Mouse (Mus musculus) stomach, embryonic 16.5 days (tissue): ENCODE results near the gene Pam. TPM values are rescaled to one million over a fixed set of nuclear protein-coding genes. Genes with fewer than 3 reads are reported as not detected.

Experiments
- ATAC-seq: fragments of 200-750 bp; cut with Nextera tagmentation; 2 replicates; pipeline ENCODE4 v1.8.0; 2017; ENCODE audit warnings: moderate number of reproducible peaks, moderate TSS enrichment; ENCODE audit not compliant: insufficient read depth, low FRiP score
- H3K27ac ChIP-seq: fragments of 300-500 bp; sonication (generic); 2 replicates; pipeline ENCODE4 v1.5.1; 2014; ENCODE audit warnings: low read length
- H3K27me3 ChIP-seq: fragments of 300-500 bp; sonication (generic); 2 replicates; pipeline ENCODE4 v1.6.1; 2014; ENCODE audit warnings: low read length, control low read depth, mixed read lengths; ENCODE audit not compliant: control insufficient read depth, insufficient read depth
- H3K36me3 ChIP-seq: fragments of 300-500 bp; sonication (generic); 2 replicates; pipeline ENCODE4 v1.6.1; 2014; ENCODE audit warnings: low read length; ENCODE audit not compliant: control insufficient read depth, insufficient read depth
- H3K4me1 ChIP-seq: fragments of 300-500 bp; sonication (generic); 2 replicates; pipeline ENCODE4 v1.6.1; 2014; ENCODE audit warnings: low read length, control low read depth, mixed read lengths; ENCODE audit not compliant: control insufficient read depth, insufficient read depth
- H3K4me2 ChIP-seq: fragments of 300-500 bp; sonication (generic); 2 replicates; pipeline ENCODE4 v1.6.1; 2014; ENCODE audit warnings: low read depth, low read length, mixed read lengths
- H3K4me3 ChIP-seq: fragments of 300-500 bp; sonication (generic); replicated peaks from 2 replicates; pipeline ENCODE4 v1.5.1; 2014; ENCODE audit warnings: mild to moderate bottlenecking, low read length
- H3K9ac ChIP-seq: fragments of 300-500 bp; sonication (generic); 2 replicates; pipeline ENCODE4 v1.6.1; 2014; ENCODE audit warnings: low read length
- H3K9me3 ChIP-seq: fragments of 300-500 bp; sonication (generic); replicated peaks from 2 replicates; pipeline ENCODE4 v1.6.1; 2016; ENCODE audit warnings: low read length, control low read depth; ENCODE audit not compliant: control insufficient read depth
- WGBS: fragments of 180-500 bp; shearing (Covaris S2); extraction: QIAGEN DNeasy Blood & Tissue Kit; methylation state at CpG from one replicate; pipeline ENCODE4 v1.1.7; 2014; 5-methylcytosine and 5-hydroxymethylcytosine counted together
- polyA plus RNA-seq: library from polyadenylated mRNA; unstranded; fragments of >200 nt; fragmentation: Nextera tagmentation; extraction: Ambion mirVana; gene quantifications from 2 replicates; pipeline ENCODE4 v1.2.1, GENCODE M21; 2015

Pam gene
- polyA plus RNA-seq, 1 experiment from 2014 or later, result 50.6 TPM

GRCm38 (mm10) chr1:98119595-98119994 lies 24.1 kb upstream of the Pam start:
- Histone ChIP-seq H3K9ac (no peak overlapping the region), H3K4me3 (no peak overlapping the region), H3K4me1 (no peaks in the 10 kb centered on the region), H3K27ac (no peak overlapping the region; the same call in 1 of the 2 replicates), H3K4me2 (no peak overlapping the region), H3K27me3 (no peaks in the 10 kb centered on the region), H3K9me3 (no peaks in the 10 kb centered on the region), H3K36me3 (no peaks in the 10 kb centered on the region)
- no peak for ATAC-seq
- 45% methylated on average over 6 of the region's 6 CpGs for WGBS

GRCm38 (mm10) chr1:98107599-98107998 lies 12.2 kb upstream of the Pam start:
- H3K27me3 ChIP-seq, result no peaks in the 10 kb centered on the region
- H3K4me2 ChIP-seq, result no peak overlapping the region
- no peak overlapping the region for H3K4me3 ChIP-seq
- no peaks in the 10 kb centered on the region for H3K9me3 ChIP-seq
- no peaks in the 10 kb centered on the region for H3K4me1 ChIP-seq
- ATAC-seq, result no peak
- no peak overlapping the region for H3K27ac ChIP-seq
- H3K9ac ChIP-seq, result no peak overlapping the region
- no peaks in the 10 kb centered on the region for H3K36me3 ChIP-seq
- 61% methylated on average over 2 of the region's 2 CpGs for WGBS

- no peak overlapping the region for H3K27ac ChIP-seq
- no peaks in the 10 kb centered on the region for H3K9me3 ChIP-seq
- H3K4me2 ChIP-seq, result no peak overlapping the region
- H3K4me1 ChIP-seq, result no peaks in the 10 kb centered on the region; the same call in 1 of the 2 replicates
- no peaks in the 10 kb centered on the region for H3K27me3 ChIP-seq
- no peak for ATAC-seq
- no peak overlapping the region for H3K4me3 ChIP-seq
- no peak overlapping the region for H3K9ac ChIP-seq
- H3K36me3 ChIP-seq, result no peaks in the 10 kb centered on the region
- WGBS, result 72% methylated on average over 4 of the region's 4 CpGs
Measured at GRCm38 (mm10) chr1:98099441-98099840, 4.0 kb upstream of the Pam start.

- H3K9ac ChIP-seq, result no peak overlapping the region
- H3K4me1 ChIP-seq, result no peaks in the 10 kb centered on the region; the same call in 1 of the 2 replicates
- no peak for ATAC-seq
- WGBS, result 91% methylated on average over 11 of the region's 11 CpGs
- no peaks in the 10 kb centered on the region for H3K9me3 ChIP-seq
- no peaks in the 10 kb centered on the region for H3K36me3 ChIP-seq
- no peak overlapping the region for H3K4me2 ChIP-seq
- no peaks in the 10 kb centered on the region for H3K27me3 ChIP-seq
- H3K4me3 ChIP-seq, result no peak overlapping the region
- no peak overlapping the region for H3K27ac ChIP-seq
Measured at GRCm38 (mm10) chr1:98097957-98098729, 2.7 kb upstream of the Pam start.

DNA sequence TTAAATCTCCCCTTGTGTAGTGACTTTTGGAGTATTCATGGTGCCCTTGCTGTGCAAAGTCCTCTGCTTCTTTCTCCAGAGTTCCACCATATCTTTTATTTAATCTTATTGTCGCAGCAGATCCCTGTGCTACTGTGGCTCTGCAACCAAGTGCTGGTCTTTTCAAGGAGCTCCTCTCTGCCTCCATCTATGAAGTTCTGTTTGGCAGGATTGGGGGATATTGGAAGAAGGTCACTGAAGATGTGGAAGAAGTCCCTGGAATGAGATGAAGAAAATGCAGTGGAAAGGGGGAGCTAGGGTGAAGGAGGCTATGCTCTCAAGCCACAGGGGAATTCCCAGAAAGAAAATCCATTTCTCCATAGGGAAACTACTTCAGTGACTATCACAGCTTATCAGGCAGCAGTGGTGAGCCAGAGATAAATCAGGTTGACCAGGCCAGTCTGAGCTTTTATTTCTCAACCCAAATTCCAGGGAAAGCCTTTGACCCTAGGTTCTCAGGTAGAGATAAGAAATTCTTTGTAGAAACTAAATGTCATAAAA lies 1.0 kb upstream of the Pam start:
- Histone ChIP-seq H3K27me3 (no peaks in the 10 kb centered on the region), H3K4me1 (no peaks in the 10 kb centered on the region; the same call in 1 of the 2 replicates), H3K4me2 (peak overlapping the region; percentile 82; the same call in 1 of the 2 replicates), H3K27ac (no peak overlapping the region), H3K9ac (no peak overlapping the region), H3K9me3 (no peaks in the 10 kb centered on the region), H3K36me3 (no peaks in the 10 kb centered on the region), H3K4me3 (no peak overlapping the region)
- 53% methylated on average over 1 of the region's 1 CpGs for WGBS
- ATAC-seq, result no peak

GRCm38 (mm10) chr1:98095991-98096330 lies 515 bp upstream of the Pam start:
- Histone ChIP-seq H3K9ac (peak overlapping the region; percentile 90), H3K27me3 (no peaks in the 10 kb centered on the region), H3K4me2 (peak overlapping the region; percentile 82), H3K4me3 (peak overlapping the region; percentile 86), H3K9me3 (no peaks in the 10 kb centered on the region), H3K27ac (peak overlapping the region; percentile 56; the same call in 1 of the 2 replicates), H3K4me1 (no peaks in the 10 kb centered on the region; the same call in 1 of the 2 replicates), H3K36me3 (no peaks in the 10 kb centered on the region)
- WGBS, result 30% methylated on average over 9 of the region's 9 CpGs
- ATAC-seq, result no peak

DNA sequence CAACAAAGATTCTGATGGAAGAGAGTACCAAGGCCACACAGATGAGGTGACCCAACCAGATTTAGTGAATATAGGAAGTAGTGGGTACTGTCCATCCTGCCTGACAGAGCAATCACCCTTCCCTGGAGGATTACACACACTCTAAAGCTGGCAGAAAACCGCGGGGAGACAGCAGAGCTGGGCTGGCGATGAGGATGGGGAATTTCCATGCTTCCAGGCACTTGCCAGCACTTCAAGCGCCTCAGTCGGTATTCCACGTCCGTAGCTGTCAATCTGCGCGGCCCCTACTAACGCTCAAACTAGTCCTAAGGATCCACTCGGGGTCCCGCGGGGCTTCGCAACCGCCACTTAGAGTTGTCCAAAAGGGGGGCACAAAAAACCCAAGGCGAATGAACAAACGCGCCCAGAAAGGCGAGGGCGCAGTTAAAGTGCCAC lies 618 bp downstream of the Pam start:
- peak overlapping the region; percentile 82 for H3K4me2 ChIP-seq
- H3K27ac ChIP-seq, result peak overlapping the region; percentile 82
- H3K4me3 ChIP-seq, result peak overlapping the region; percentile 86
- no peaks in the 10 kb centered on the region for H3K36me3 ChIP-seq
- peak overlapping the region; percentile 90 for H3K9ac ChIP-seq
- ATAC-seq, result peak; percentile 49
- no peaks in the 10 kb centered on the region for H3K27me3 ChIP-seq
- H3K4me1 ChIP-seq, result no peaks in the 10 kb centered on the region; the same call in 1 of the 2 replicates
- no peaks in the 10 kb centered on the region for H3K9me3 ChIP-seq
- WGBS, result under 1% methylated on average over 20 of the region's 20 CpGs

GRCm38 (mm10) chr1:98089336-98089975 lies 6.0 kb downstream of the Pam start:
- H3K4me3 ChIP-seq, result no peak overlapping the region
- H3K4me1 ChIP-seq, result peaks cover 5% of the 10 kb centered on the region
- WGBS, result 79% methylated on average over 5 of the region's 5 CpGs
- H3K36me3 ChIP-seq, result no peaks in the 10 kb centered on the region
- no peak overlapping the region for H3K27ac ChIP-seq
- no peak overlapping the region for H3K4me2 ChIP-seq
- H3K9ac ChIP-seq, result no peak overlapping the region
- no peak for ATAC-seq
- H3K9me3 ChIP-seq, result no peaks in the 10 kb centered on the region
- no peaks in the 10 kb centered on the region for H3K27me3 ChIP-seq

DNA sequence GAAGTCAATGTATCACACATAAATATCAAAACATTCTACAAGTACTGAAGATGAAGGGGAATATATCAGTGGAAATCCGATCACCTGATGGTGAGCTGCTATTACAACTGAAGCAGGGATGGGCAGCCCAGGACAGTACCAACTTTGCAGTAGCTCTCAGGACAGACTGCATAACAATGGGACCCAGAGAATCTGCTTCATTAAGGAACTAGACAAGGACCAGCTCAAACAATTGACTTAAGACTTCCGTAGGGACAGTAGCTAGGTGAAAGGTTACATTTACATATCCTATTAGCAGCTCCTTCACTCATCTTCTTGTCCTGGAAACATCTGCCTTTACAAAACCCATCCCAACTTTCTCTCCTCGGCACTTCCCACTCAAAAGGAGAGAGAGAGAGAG lies 9.0 kb downstream of the Pam start:
- Histone ChIP-seq H3K4me3 (no peak overlapping the region), H3K4me2 (no peak overlapping the region), H3K27me3 (no peaks in the 10 kb centered on the region), H3K27ac (no peak overlapping the region), H3K9ac (no peak overlapping the region), H3K9me3 (no peaks in the 10 kb centered on the region), H3K4me1 (peaks cover 10% of the 10 kb centered on the region), H3K36me3 (no peaks in the 10 kb centered on the region)
- ATAC-seq, result no peak
- 67% methylated on average over 3 of the region's 3 CpGs for WGBS
